Mouse (Mus musculus) ES-Bruce4 (cell line): ENCODE results near the gene R3hdm4.

Source experiments
- CTCF ChIP-seq: IDR thresholded peaks from one replicate; pipeline ENCODE4 v1.8.1; 2011; ENCODE audit warnings: low read depth, low read length
- EP300 ChIP-seq: IDR thresholded peaks from 2 replicates; pipeline ENCODE4 v1.6.1; 2011; ENCODE audit warnings: low read depth, low read length; ENCODE audit not compliant: insufficient read depth
- POLR2A ChIP-seq: IDR thresholded peaks from one replicate; pipeline ENCODE4 v1.8.1; 2011; ENCODE audit warnings: low read length; ENCODE audit not compliant: insufficient read depth

GRCm38 (mm10) chr10:79946752-79947322 lies 25.8 kb upstream of the R3hdm4 start:
- TF ChIP-seq POLR2A (no peak), EP300 (no peak), CTCF (no peak)
